Mouse (Mus musculus) liver, embryonic 12.5 days (tissue): ENCODE data around the gene Olfr975. TPM values are rescaled to one million over a fixed set of nuclear protein-coding genes. Genes with fewer than 3 reads are reported as not detected.

Experiments used
- polyA plus RNA-seq: library from polyadenylated mRNA; unstranded; fragments of >200 nt; fragmentation: Nextera tagmentation; extraction: Ambion mirVana; gene quantifications from 2 replicates; pipeline ENCODE4 v1.2.1, GENCODE M21; 2016

The Olfr975 gene
- polyA plus RNA-seq, 1 experiment from 2014 or later: not detected

Other genes starting within 250 kb of the Olfr975 start
- gene Olfr149, start 244.9 kb downstream of the Olfr975 start, polyA plus RNA-seq: not detected in 2 replicates
- gene Olfr965, start 240.7 kb downstream of the Olfr975 start, polyA plus RNA-seq: not detected in 2 replicates
- gene Olfr150, start 221.1 kb downstream of the Olfr975 start, polyA plus RNA-seq: not detected in 2 replicates
- not detected in 2 replicates for gene Olfr967, start 205.8 kb downstream of the Olfr975 start, polyA plus RNA-seq
- not detected in 2 replicates for gene Olfr968, start 168.8 kb downstream of the Olfr975 start, polyA plus RNA-seq
- not detected in 2 replicates for gene Olfr969, start 161.1 kb downstream of the Olfr975 start, polyA plus RNA-seq
- gene Olfr970, start 143.2 kb downstream of the Olfr975 start, polyA plus RNA-seq: not detected in 2 replicates
- not detected in 2 replicates for gene Olfr971, start 115.2 kb downstream of the Olfr975 start, polyA plus RNA-seq
- not detected in 2 replicates for gene Olfr972, start 85.6 kb downstream of the Olfr975 start, polyA plus RNA-seq
- not detected in 2 replicates for gene Olfr229, start 44.7 kb downstream of the Olfr975 start, polyA plus RNA-seq
- gene Olfr974, start 14.5 kb downstream of the Olfr975 start, polyA plus RNA-seq: not detected in 2 replicates
- not detected in 2 replicates for gene Olfr976, start 9.1 kb upstream of the Olfr975 start, polyA plus RNA-seq
- gene Olfr978, start 40.1 kb upstream of the Olfr975 start, polyA plus RNA-seq: not detected in 2 replicates
- not detected in 2 replicates for gene Olfr979, start 51.4 kb upstream of the Olfr975 start, polyA plus RNA-seq
- not detected in 2 replicates for gene Olfr980, start 57.5 kb upstream of the Olfr975 start, polyA plus RNA-seq
- not detected in 2 replicates for gene Olfr981, start 69.4 kb upstream of the Olfr975 start, polyA plus RNA-seq
- not detected in 2 replicates for gene Olfr982, start 121.8 kb upstream of the Olfr975 start, polyA plus RNA-seq
- gene Olfr983, start 141.5 kb upstream of the Olfr975 start, polyA plus RNA-seq: not detected in 2 replicates
- gene Olfr984, start 162.2 kb upstream of the Olfr975 start, polyA plus RNA-seq: not detected in 2 replicates
- gene Olfr985, start 178.1 kb upstream of the Olfr975 start, polyA plus RNA-seq: not detected in 2 replicates
- gene Tmem225, start 196.1 kb upstream of the Olfr975 start, polyA plus RNA-seq: not detected in 2 replicates
- gene Olfr986, start 228.9 kb upstream of the Olfr975 start, polyA plus RNA-seq: not detected in 2 replicates
- 2.1 TPM in 2 replicates for gene Zfp202, start 240.3 kb upstream of the Olfr975 start, polyA plus RNA-seq